Mouse (Mus musculus): Measurements from ENCODE around the gene Acbd5. TPM values are rescaled to one million over a fixed set of nuclear protein-coding genes. Genes with fewer than 3 reads are reported as not detected.

The Acbd5 gene
- polyA plus RNA-seq, 1 experiment from 2014 or later, result 24.2 TPM

- no peaks in the 10 kb centered on the region for H3K27me3 ChIP-seq (replicated peaks; ENCODE audit: control insufficient read depth, insufficient read depth, low read length)
- no peak overlapping the region for H3K9ac ChIP-seq (ENCODE audit: low read length)
- DNase-seq (ENCODE audit: low spot score), result no peak
- H3K4me2 ChIP-seq (ENCODE audit: low read length), result no peak overlapping the region
- H3K4me3 ChIP-seq (ENCODE audit: low read depth, low read length), result no peak overlapping the region
- no peak for ATAC-seq (replicated peaks; ENCODE audit: low FRiP score, low TSS enrichment, low read depth)
- H3K27ac ChIP-seq (ENCODE audit: low read depth), result no peak overlapping the region
- H3K4me1 ChIP-seq (replicated peaks; ENCODE audit: control insufficient read depth, insufficient read depth, low read length), result no peaks in the 10 kb centered on the region
- H3K36me3 ChIP-seq (ENCODE audit: control insufficient read depth, insufficient read depth, low read length), result no peaks in the 10 kb centered on the region
- no peaks in the 10 kb centered on the region for H3K9me3 ChIP-seq (ENCODE audit: control insufficient read depth, low read length)
Observed at GRCm38 (mm10) chr2:23048006-23048405, 20.0 kb upstream of the Acbd5 start.

- H3K27me3 ChIP-seq (replicated peaks; ENCODE audit: control insufficient read depth, insufficient read depth, low read length), result no peaks in the 10 kb centered on the region
- no peak overlapping the region for H3K4me3 ChIP-seq (ENCODE audit: low read depth, low read length)
- no peaks in the 10 kb centered on the region for H3K4me1 ChIP-seq (replicated peaks; ENCODE audit: control insufficient read depth, insufficient read depth, low read length)
- DNase-seq (ENCODE audit: low spot score), result no peak
- no peak overlapping the region for H3K4me2 ChIP-seq (ENCODE audit: low read length)
- 70% methylated on average over 2 of the region's 2 CpGs for WGBS
- H3K9ac ChIP-seq (ENCODE audit: low read length), result no peak overlapping the region
- H3K36me3 ChIP-seq (ENCODE audit: control insufficient read depth, insufficient read depth, low read length), result no peaks in the 10 kb centered on the region
- ATAC-seq (replicated peaks; ENCODE audit: low FRiP score, low TSS enrichment, low read depth), result no peak
- no peak overlapping the region for H3K27ac ChIP-seq (ENCODE audit: low read depth)
- H3K9me3 ChIP-seq (ENCODE audit: control insufficient read depth, low read length), result no peaks in the 10 kb centered on the region
Observed at GRCm38 (mm10) chr2:23051890-23052289, 16.1 kb upstream of the Acbd5 start.

- Histone ChIP-seq H3K9me3 (ENCODE audit: control insufficient read depth, low read length) (no peaks in the 10 kb centered on the region), H3K4me1 (replicated peaks; ENCODE audit: control insufficient read depth, insufficient read depth, low read length) (no peaks in the 10 kb centered on the region), H3K4me3 (ENCODE audit: low read depth, low read length) (no peak overlapping the region), H3K27me3 (replicated peaks; ENCODE audit: control insufficient read depth, insufficient read depth, low read length) (no peaks in the 10 kb centered on the region), H3K36me3 (ENCODE audit: control insufficient read depth, insufficient read depth, low read length) (no peaks in the 10 kb centered on the region), H3K4me2 (ENCODE audit: low read length) (no peak overlapping the region), H3K27ac (ENCODE audit: low read depth) (no peak overlapping the region), H3K9ac (ENCODE audit: low read length) (no peak overlapping the region)
- 74% methylated on average over 6 of the region's 6 CpGs for WGBS
- ATAC-seq (replicated peaks; ENCODE audit: low FRiP score, low TSS enrichment, low read depth), result no peak
- no peak for DNase-seq (ENCODE audit: low spot score)
Observed at GRCm38 (mm10) chr2:23052523-23052922, 15.4 kb upstream of the Acbd5 start.

GRCm38 (mm10) chr2:23068370-23068737 lies 387 bp downstream of the Acbd5 start:
- Histone ChIP-seq H3K4me2 (ENCODE audit: low read length) (peak overlapping the region; percentile 95), H3K27me3 (replicated peaks; ENCODE audit: control insufficient read depth, insufficient read depth, low read length) (no peaks in the 10 kb centered on the region), H3K4me1 (replicated peaks; ENCODE audit: control insufficient read depth, insufficient read depth, low read length) (no peaks in the 10 kb centered on the region), H3K9me3 (ENCODE audit: control insufficient read depth, low read length) (no peaks in the 10 kb centered on the region), H3K4me3 (ENCODE audit: low read depth, low read length) (peak overlapping the region; percentile 67), H3K36me3 (ENCODE audit: control insufficient read depth, insufficient read depth, low read length) (0 out of 2 replicates have a peak, but pooled peaks cover under 1% of the 10 kb centered on the region), H3K9ac (ENCODE audit: low read length) (peak overlapping the region; percentile 74), H3K27ac (ENCODE audit: low read depth) (peak overlapping the region; percentile 94)
- no peak for DNase-seq (ENCODE audit: low spot score)
- ATAC-seq (replicated peaks; ENCODE audit: low FRiP score, low TSS enrichment, low read depth), result peak; percentile 52
- WGBS, result under 1% methylated on average over 21 of the region's 21 CpGs

GRCm38 (mm10) chr2:23068894-23069744 lies 1.2 kb downstream of the Acbd5 start:
- no peaks in the 10 kb centered on the region for H3K9me3 ChIP-seq (ENCODE audit: control insufficient read depth, low read length)
- DNase-seq (ENCODE audit: low spot score), result peak; percentile 96
- ATAC-seq (replicated peaks; ENCODE audit: low FRiP score, low TSS enrichment, low read depth), result peak; percentile 90
- H3K9ac ChIP-seq (ENCODE audit: low read length), result peak overlapping the region; percentile 74
- H3K27ac ChIP-seq (ENCODE audit: low read depth), result peak overlapping the region; percentile 94
- H3K4me3 ChIP-seq (ENCODE audit: low read depth, low read length), result peak overlapping the region; percentile 67
- peak overlapping the region; percentile 95 for H3K4me2 ChIP-seq (ENCODE audit: low read length)
- H3K36me3 ChIP-seq (ENCODE audit: control insufficient read depth, insufficient read depth, low read length), result 0 out of 2 replicates have a peak, but pooled peaks cover 6% of the 10 kb centered on the region
- no peaks in the 10 kb centered on the region for H3K4me1 ChIP-seq (replicated peaks; ENCODE audit: control insufficient read depth, insufficient read depth, low read length)
- H3K27me3 ChIP-seq (replicated peaks; ENCODE audit: control insufficient read depth, insufficient read depth, low read length), result no peaks in the 10 kb centered on the region
- under 1% methylated on average over 50 of the region's 50 CpGs for WGBS

- Histone ChIP-seq H3K4me1 (replicated peaks; ENCODE audit: control insufficient read depth, insufficient read depth, low read length) (no peaks in the 10 kb centered on the region), H3K4me2 (ENCODE audit: low read length) (no peak overlapping the region), H3K27ac (ENCODE audit: low read depth) (no peak overlapping the region), H3K4me3 (ENCODE audit: low read depth, low read length) (no peak overlapping the region), H3K9ac (ENCODE audit: low read length) (no peak overlapping the region), H3K36me3 (ENCODE audit: control insufficient read depth, insufficient read depth, low read length) (peaks cover 10% of the 10 kb centered on the region), H3K27me3 (replicated peaks; ENCODE audit: control insufficient read depth, insufficient read depth, low read length) (no peaks in the 10 kb centered on the region), H3K9me3 (ENCODE audit: control insufficient read depth, low read length) (no peaks in the 10 kb centered on the region)
- WGBS, result 94% methylated on average over 2 of the region's 2 CpGs
- ATAC-seq (replicated peaks; ENCODE audit: low FRiP score, low TSS enrichment, low read depth) (no peak), DNase-seq (ENCODE audit: low spot score) (no peak)
Observed at GRCm38 (mm10) chr2:23070491-23070890, 2.5 kb downstream of the Acbd5 start.

GRCm38 (mm10) chr2:23071406-23071805 lies 3.4 kb downstream of the Acbd5 start:
- no peak for DNase-seq (ENCODE audit: low spot score)

GRCm38 (mm10) chr2:23075846-23076245 lies 7.9 kb downstream of the Acbd5 start:
- Histone ChIP-seq H3K9ac (ENCODE audit: low read length) (no peak overlapping the region), H3K4me1 (replicated peaks; ENCODE audit: control insufficient read depth, insufficient read depth, low read length) (no peaks in the 10 kb centered on the region), H3K4me3 (ENCODE audit: low read depth, low read length) (no peak overlapping the region), H3K9me3 (ENCODE audit: control insufficient read depth, low read length) (no peaks in the 10 kb centered on the region), H3K36me3 (ENCODE audit: control insufficient read depth, insufficient read depth, low read length) (peaks cover 46% of the 10 kb centered on the region), H3K27me3 (replicated peaks; ENCODE audit: control insufficient read depth, insufficient read depth, low read length) (no peaks in the 10 kb centered on the region), H3K27ac (ENCODE audit: low read depth) (no peak overlapping the region), H3K4me2 (ENCODE audit: low read length) (no peak overlapping the region)
- ATAC-seq (replicated peaks; ENCODE audit: low FRiP score, low TSS enrichment, low read depth) (no peak), DNase-seq (ENCODE audit: low spot score) (no peak)

More at GRCm38 (mm10) chr2:23071406-23071805, 3.4 kb downstream of the Acbd5 start:
- no peaks in the 10 kb centered on the region for H3K27me3 ChIP-seq (replicated peaks; ENCODE audit: control insufficient read depth, insufficient read depth, low read length)
- H3K9ac ChIP-seq (ENCODE audit: low read length), result no peak overlapping the region
- H3K9me3 ChIP-seq (ENCODE audit: control insufficient read depth, low read length), result no peaks in the 10 kb centered on the region
- no peak overlapping the region for H3K27ac ChIP-seq (ENCODE audit: low read depth)
- H3K4me1 ChIP-seq (replicated peaks; ENCODE audit: control insufficient read depth, insufficient read depth, low read length), result no peaks in the 10 kb centered on the region
- H3K4me3 ChIP-seq (ENCODE audit: low read depth, low read length), result no peak overlapping the region
- peaks cover 13% of the 10 kb centered on the region for H3K36me3 ChIP-seq (ENCODE audit: control insufficient read depth, insufficient read depth, low read length)
- no peak for ATAC-seq (replicated peaks; ENCODE audit: low FRiP score, low TSS enrichment, low read depth)
- no peak overlapping the region for H3K4me2 ChIP-seq (ENCODE audit: low read length)
- WGBS, result 80% methylated on average over 1 of the region's 1 CpGs

- no peak for ATAC-seq (replicated peaks; ENCODE audit: low FRiP score, low TSS enrichment, low read depth)
- Histone ChIP-seq H3K4me1 (replicated peaks; ENCODE audit: control insufficient read depth, insufficient read depth, low read length) (no peaks in the 10 kb centered on the region), H3K9ac (ENCODE audit: low read length) (no peak overlapping the region), H3K4me2 (ENCODE audit: low read length) (no peak overlapping the region), H3K27ac (ENCODE audit: low read depth) (no peak overlapping the region), H3K9me3 (ENCODE audit: control insufficient read depth, low read length) (no peaks in the 10 kb centered on the region), H3K4me3 (ENCODE audit: low read depth, low read length) (no peak overlapping the region), H3K27me3 (replicated peaks; ENCODE audit: control insufficient read depth, insufficient read depth, low read length) (no peaks in the 10 kb centered on the region), H3K36me3 (ENCODE audit: control insufficient read depth, insufficient read depth, low read length) (peaks cover 52% of the 10 kb centered on the region)
- DNase-seq (ENCODE audit: low spot score), result no peak
Observed at GRCm38 (mm10) chr2:23076783-23077182, 8.8 kb downstream of the Acbd5 start.

Measured in intestine, embryonic 14.5 days (tissue).